Mouse (Mus musculus): Measurements from ENCODE around the gene Rela. TPM values are rescaled to one million over a fixed set of nuclear protein-coding genes. Genes with fewer than 3 reads are reported as not detected.
A peak's percentile ranks its signal among the peaks of the same experiment; 100 is the strongest.

The Rela gene
- total and polyA plus RNA-seq, 3 experiments = 37.9 to 108 (median 60.7) TPM

- TF ChIP-seq GATA2 (IDR thresholded peaks at IDR 0.05; ENCODE audit: borderline replicate concordance, low read depth, low read length) (no peak), POLR2AphosphoS5 (IDR thresholded peaks at IDR 0.05; ENCODE audit: insufficient replicate concordance, low read depth, low read length) (no peak), TAL1 (conservative IDR thresholded peaks at IDR 0.05; ENCODE audit: low read depth, low read length) (no peak), CTCF (IDR thresholded peaks at IDR 0.05; ENCODE audit: low read depth, low read length) (no peak), GATA1 (IDR thresholded peaks at IDR 0.05; ENCODE audit: borderline replicate concordance, low read length) (no peak)
- no peaks in the 10 kb centered on the region for H3K27me3 ChIP-seq (ENCODE audit: insufficient read depth, low read length)
- peaks cover 9% of the 10 kb centered on the region for H3K4me1 ChIP-seq (ENCODE audit: insufficient read depth, low read depth, low read length)
- H3K36me3 ChIP-seq (replicated peaks) = peaks cover 94% of the 10 kb centered on the region
- H3K9me3 ChIP-seq (replicated peaks) = peaks cover 12% of the 10 kb centered on the region
- DNase-seq (ENCODE audit: low spot score) = no peak
- no peak for ATAC-seq (ENCODE audit: extremely low read depth, insufficient number of reproducible peaks, low FRiP score, poor library complexity, severe bottlenecking)
- no peak overlapping the region for H3K4me3 ChIP-seq (ENCODE audit: low read depth, low read length)
Observed at GRCm38 (mm10) chr19:5654720-5655298, 17.5 kb downstream of the Rela start.

GRCm38 (mm10) chr19:5660942-5661751 is 23.9 kb downstream of the Rela start:
- Histone ChIP-seq H3K9me3 (replicated peaks) (no peaks in the 10 kb centered on the region), H3K4me1 (ENCODE audit: insufficient read depth, low read depth, low read length) (peaks cover 68% of the 10 kb centered on the region), H3K4me3 (ENCODE audit: low read depth, low read length) (no peak overlapping the region), H3K36me3 (replicated peaks) (peaks cover 86% of the 10 kb centered on the region), H3K27me3 (ENCODE audit: insufficient read depth, low read length) (no peaks in the 10 kb centered on the region)
- DNase-seq (ENCODE audit: low spot score) = no peak
- no peak for ATAC-seq (ENCODE audit: extremely low read depth, insufficient number of reproducible peaks, low FRiP score, poor library complexity, severe bottlenecking)
- no peak for TF ChIP-seq GATA2 (IDR thresholded peaks at IDR 0.05; ENCODE audit: borderline replicate concordance, low read depth, low read length)
- no peak for TF ChIP-seq TAL1 (conservative IDR thresholded peaks at IDR 0.05; ENCODE audit: low read depth, low read length)
- TF ChIP-seq GATA1 (IDR thresholded peaks at IDR 0.05; ENCODE audit: borderline replicate concordance, low read length) = no peak
- TF ChIP-seq CTCF (IDR thresholded peaks at IDR 0.05; ENCODE audit: low read depth, low read length) = no peak
- TF ChIP-seq POLR2AphosphoS5 (IDR thresholded peaks at IDR 0.05; ENCODE audit: insufficient replicate concordance, low read depth, low read length) = no peak

GRCm38 (mm10) chr19:5662310-5662709 is 25.0 kb downstream of the Rela start:
- DNase-seq (ENCODE audit: low spot score) = no peak
- Histone ChIP-seq H3K27me3 (ENCODE audit: insufficient read depth, low read length) (no peaks in the 10 kb centered on the region; the same call in 1 of the 2 replicates), H3K36me3 (replicated peaks) (peaks cover 88% of the 10 kb centered on the region), H3K4me3 (ENCODE audit: low read depth, low read length) (peak overlapping the region; percentile 76; the same call in 1 of the 2 replicates), H3K4me1 (ENCODE audit: insufficient read depth, low read depth, low read length) (peaks cover 78% of the 10 kb centered on the region), H3K9me3 (replicated peaks) (no peaks in the 10 kb centered on the region)
- ATAC-seq (ENCODE audit: extremely low read depth, insufficient number of reproducible peaks, low FRiP score, poor library complexity, severe bottlenecking) = no peak
- no peak for TF ChIP-seq GATA2 (IDR thresholded peaks at IDR 0.05; ENCODE audit: borderline replicate concordance, low read depth, low read length)
- TF ChIP-seq CTCF (IDR thresholded peaks at IDR 0.05; ENCODE audit: low read depth, low read length) = no peak
- no peak for TF ChIP-seq GATA1 (IDR thresholded peaks at IDR 0.05; ENCODE audit: borderline replicate concordance, low read length)
- TF ChIP-seq POLR2AphosphoS5 (IDR thresholded peaks at IDR 0.05; ENCODE audit: insufficient replicate concordance, low read depth, low read length) = no peak
- TF ChIP-seq TAL1 (conservative IDR thresholded peaks at IDR 0.05; ENCODE audit: low read depth, low read length) = no peak

- peak; percentile 93 for DNase-seq (ENCODE audit: low spot score)
- H3K27me3 ChIP-seq (ENCODE audit: insufficient read depth, low read length) = no peaks in the 10 kb centered on the region; the same call in 1 of the 2 replicates
- ATAC-seq (ENCODE audit: extremely low read depth, insufficient number of reproducible peaks, low FRiP score, poor library complexity, severe bottlenecking) = peak; percentile 74
- H3K9me3 ChIP-seq (replicated peaks) = no peaks in the 10 kb centered on the region
- peak within 1 kb of the TSS; percentile 76 for H3K4me3 ChIP-seq (ENCODE audit: low read depth, low read length)
- H3K36me3 ChIP-seq (replicated peaks) = peaks cover 88% of the 10 kb centered on the region
- TF ChIP-seq GATA2 (IDR thresholded peaks at IDR 0.05; ENCODE audit: borderline replicate concordance, low read depth, low read length) (no peak), CTCF (IDR thresholded peaks at IDR 0.05; ENCODE audit: low read depth, low read length) (no peak), GATA1 (IDR thresholded peaks at IDR 0.05; ENCODE audit: borderline replicate concordance, low read length) (no peak), POLR2AphosphoS5 (IDR thresholded peaks at IDR 0.05; ENCODE audit: insufficient replicate concordance, low read depth, low read length) (no peak), TAL1 (conservative IDR thresholded peaks at IDR 0.05; ENCODE audit: low read depth, low read length) (no peak)
- H3K4me1 ChIP-seq (ENCODE audit: insufficient read depth, low read depth, low read length) = peaks cover 75% of the 10 kb centered on the region
Observed at GRCm38 (mm10) chr19:5662981-5663913, 26.0 kb downstream of the Rela start, which contains the start of gene Sipa1. TSS of gene Sipa1 (minus strand) at chr19:5663707.

DNA sequence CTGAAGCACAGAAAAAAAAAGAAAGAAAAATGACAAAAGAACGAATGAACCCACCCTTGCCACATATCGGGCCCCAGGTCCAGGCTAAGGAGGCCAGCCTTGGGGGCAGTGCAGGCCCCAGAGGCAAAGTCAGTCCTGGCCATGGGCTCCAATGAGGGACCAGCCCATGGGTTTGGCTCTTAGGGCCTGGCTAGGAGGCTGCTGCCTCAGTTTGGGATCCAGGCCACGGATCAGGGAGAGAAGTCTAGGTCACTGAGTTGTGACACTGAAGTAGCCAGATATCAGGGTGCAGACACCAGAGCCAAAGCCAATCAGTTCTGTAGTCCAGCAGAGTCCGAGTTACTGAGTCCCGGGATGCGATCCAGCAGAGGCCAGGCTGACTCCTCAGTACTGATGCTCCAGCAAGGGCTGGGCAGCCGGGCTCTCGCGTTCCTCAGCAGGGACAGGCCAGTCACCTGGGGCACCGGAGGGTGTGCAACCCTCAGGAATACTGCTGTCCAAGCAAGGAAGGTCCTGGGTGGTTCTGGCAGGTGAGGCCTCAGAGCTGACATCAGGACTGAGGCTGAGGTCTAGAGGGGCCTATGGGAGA is 27.5 kb downstream of the Rela start:
- Histone ChIP-seq H3K27me3 (ENCODE audit: insufficient read depth, low read length) (no peaks in the 10 kb centered on the region; the same call in 1 of the 2 replicates), H3K36me3 (replicated peaks) (peaks cover 89% of the 10 kb centered on the region), H3K4me1 (ENCODE audit: insufficient read depth, low read depth, low read length) (peaks cover 82% of the 10 kb centered on the region), H3K9me3 (replicated peaks) (no peaks in the 10 kb centered on the region), H3K4me3 (ENCODE audit: low read depth, low read length) (peak overlapping the region; percentile 60; the same call in 1 of the 2 replicates)
- no peak for ATAC-seq (ENCODE audit: extremely low read depth, insufficient number of reproducible peaks, low FRiP score, poor library complexity, severe bottlenecking)
- TF ChIP-seq GATA1 (IDR thresholded peaks at IDR 0.05; ENCODE audit: borderline replicate concordance, low read length) (no peak), TAL1 (conservative IDR thresholded peaks at IDR 0.05; ENCODE audit: low read depth, low read length) (no peak), CTCF (IDR thresholded peaks at IDR 0.05; ENCODE audit: low read depth, low read length) (no peak), POLR2AphosphoS5 (IDR thresholded peaks at IDR 0.05; ENCODE audit: insufficient replicate concordance, low read depth, low read length) (no peak), GATA2 (IDR thresholded peaks at IDR 0.05; ENCODE audit: borderline replicate concordance, low read depth, low read length) (no peak)
- no peak for DNase-seq (ENCODE audit: low spot score)
